Mouse (Mus musculus) lung, adult 2 months (tissue): ENCODE measurements around the gene Drg1. TPM values are rescaled to one million over a fixed set of nuclear protein-coding genes. Genes with fewer than 3 reads are reported as not detected.
A peak's percentile ranks its signal among the peaks of the same experiment; 100 is the strongest.

Experiments
- DNase-seq: peaks from one replicate; pipeline ENCODE4 v3.0.0; 2022
- H3K4me1 ChIP-seq: fragments of 200-500 bp; 2 replicates; pipeline ENCODE4 v1.6.1; 2011; ENCODE audit warnings: low read length; ENCODE audit not compliant: control insufficient read depth, insufficient read depth
- H3K4me3 ChIP-seq: fragments of 200-500 bp; replicated peaks from 2 replicates; pipeline ENCODE3; 2011; ENCODE audit warnings: low read depth, mild to moderate bottlenecking, control low read depth, low read length; ENCODE audit errors: extremely low read depth
- CTCF ChIP-seq: fragments of 200-500 bp; IDR thresholded peaks from 2 replicates; pipeline ENCODE4 v1.5.1; 2011; ENCODE audit warnings: mild to moderate bottlenecking, low read length, control low read depth; ENCODE audit not compliant: insufficient read depth
- POLR2A ChIP-seq: fragments of 200-500 bp; IDR thresholded peaks from 2 replicates; pipeline ENCODE4 v1.6.1; 2011; ENCODE audit warnings: low read depth, mild to moderate bottlenecking, control low read depth, low read length, borderline replicate concordance; ENCODE audit errors: extremely low read depth
- WGBS: fragments of 180-500 bp; shearing (Covaris S2); methylation state at CpG from one replicate; pipeline ENCODE4 v1.1.7; 2018; 5-methylcytosine and 5-hydroxymethylcytosine counted together
- polyA plus RNA-seq: library from polyadenylated mRNA; depleted of rRNA; stranded (reverse); fragments of >200 nt; gene quantifications from 2 replicates; pipeline ENCODE4 v1.2.3, GENCODE M21; 2012

Drg1 gene
- polyA plus RNA-seq, 1 experiment, result 21.5 TPM

- Histone ChIP-seq H3K4me3 (no peak overlapping the region), H3K4me1 (peaks cover 3% of the 10 kb centered on the region; the same call in 1 of the 2 replicates)
- TF ChIP-seq CTCF, result no peak
- no peak for TF ChIP-seq POLR2A
- DNase-seq, result no peak
- WGBS, result 72% methylated on average over 5 of the region's 5 CpGs
Observed at GRCm38 (mm10) chr11:3301075-3301474, 34.9 kb upstream of the Drg1 start.

GRCm38 (mm10) chr11:3298813-3299185, 32.6 kb upstream of the Drg1 start:
- DNase-seq, result no peak
- H3K4me1 ChIP-seq, result peaks cover 3% of the 10 kb centered on the region; the same call in 1 of the 2 replicates
- no peak overlapping the region for H3K4me3 ChIP-seq
- TF ChIP-seq POLR2A, result no peak
- no peak for TF ChIP-seq CTCF
- WGBS, result 81% methylated on average over 14 of the region's 14 CpGs

GRCm38 (mm10) chr11:3297871-3298812, 31.9 kb upstream of the Drg1 start:
- 69% methylated on average over 10 of the region's 10 CpGs for WGBS
- DNase-seq, result no peak
- Histone ChIP-seq H3K4me1 (peaks cover 8% of the 10 kb centered on the region; the same call in 1 of the 2 replicates), H3K4me3 (no peak overlapping the region)
- TF ChIP-seq POLR2A (no peak), CTCF (no peak)

- DNase-seq, result no peak
- TF ChIP-seq POLR2A (no peak), CTCF (no peak)
- WGBS, result 39% methylated on average over 5 of the region's 5 CpGs
- Histone ChIP-seq H3K4me1 (peaks cover 20% of the 10 kb centered on the region), H3K4me3 (no peak overlapping the region)
Observed at GRCm38 (mm10) chr11:3296056-3296455, 29.8 kb upstream of the Drg1 start.

GRCm38 (mm10) chr11:3294641-3295040, 28.4 kb upstream of the Drg1 start:
- peaks cover 21% of the 10 kb centered on the region for H3K4me1 ChIP-seq
- WGBS, result 98% methylated on average over 2 of the region's 2 CpGs
- TF ChIP-seq POLR2A, result no peak
- no peak for TF ChIP-seq CTCF
- no peak for DNase-seq
- H3K4me3 ChIP-seq, result no peak overlapping the region

GRCm38 (mm10) chr11:3293361-3293760, 27.1 kb upstream of the Drg1 start:
- no peak overlapping the region for H3K4me3 ChIP-seq
- TF ChIP-seq POLR2A (no peak), CTCF (no peak)
- no peak for DNase-seq
- peaks cover 21% of the 10 kb centered on the region for H3K4me1 ChIP-seq
- WGBS, result 45% methylated on average over 4 of the region's 4 CpGs

DNA sequence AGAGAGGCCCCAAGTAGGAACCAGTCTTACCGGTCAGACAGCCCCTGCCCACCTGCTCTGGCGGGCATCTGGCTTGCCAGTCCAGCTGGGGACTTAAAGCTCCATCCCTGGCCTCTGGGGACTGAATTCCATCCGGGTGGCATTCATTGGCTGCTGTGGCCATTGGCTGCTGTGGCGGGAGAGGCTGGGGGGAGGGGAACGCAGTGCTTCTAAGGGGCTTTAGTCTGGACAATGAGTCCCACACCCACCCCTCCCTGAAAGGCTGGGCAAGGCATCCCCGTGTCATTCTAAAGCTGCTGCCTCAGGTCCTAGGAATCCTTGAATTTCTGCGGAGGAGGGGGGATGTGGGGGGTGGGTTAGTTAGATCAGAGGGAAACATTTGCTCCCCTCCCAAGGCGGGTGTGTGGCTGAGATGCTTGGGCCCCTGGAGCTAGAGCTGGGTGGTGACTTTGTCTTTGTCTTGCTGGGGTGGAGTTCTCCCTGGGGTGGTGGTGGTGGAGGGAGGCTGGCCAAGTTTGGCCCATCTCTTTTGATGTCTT, 26.6 kb upstream of the Drg1 start:
- no peak overlapping the region for H3K4me3 ChIP-seq
- WGBS, result 8% methylated on average over 8 of the region's 8 CpGs
- peaks cover 17% of the 10 kb centered on the region for H3K4me1 ChIP-seq
- no peak for TF ChIP-seq CTCF
- TF ChIP-seq POLR2A, result no peak
- no peak for DNase-seq

- H3K4me1 ChIP-seq, result peaks cover 17% of the 10 kb centered on the region
- 2% methylated on average over 8 of the region's 8 CpGs for WGBS
- peak overlapping the region; percentile 83 for H3K4me3 ChIP-seq
- peak; percentile 58 for DNase-seq
- TF ChIP-seq CTCF (no peak), POLR2A (no peak)
Observed at GRCm38 (mm10) chr11:3292062-3292421, 25.8 kb upstream of the Drg1 start.

GRCm38 (mm10) chr11:3291311-3292061, 25.3 kb upstream of the Drg1 start:
- Histone ChIP-seq H3K4me1 (peaks cover 17% of the 10 kb centered on the region), H3K4me3 (peak overlapping the region; percentile 83)
- no peak for DNase-seq
- WGBS, result 12% methylated on average over 26 of the region's 26 CpGs
- TF ChIP-seq POLR2A, result 0 out of 2 replicates have a peak, but pooled peaks have one; percentile 8
- no peak for TF ChIP-seq CTCF
